Mouse (Mus musculus) olfactory bulb, adult 2 months (tissue): Measurements from ENCODE around the gene Plekhg6. TPM values are rescaled to one million over a fixed set of nuclear protein-coding genes. Genes with fewer than 3 reads are reported as not detected.

Experiments
- H3K27ac ChIP-seq: fragments of 200-500 bp; 2 replicates; pipeline ENCODE4 v1.5.1; 2012; ENCODE audit warnings: low read depth, low read length; ENCODE audit not compliant: insufficient read depth
- H3K4me1 ChIP-seq: fragments of 200-500 bp; 2 replicates; pipeline ENCODE4 v1.6.1; 2012; ENCODE audit warnings: low read length; ENCODE audit not compliant: control insufficient read depth, insufficient read depth
- H3K4me3 ChIP-seq: fragments of 200-500 bp; 2 replicates; pipeline ENCODE4 v1.5.1; 2012; ENCODE audit warnings: mild to moderate bottlenecking, low read depth, low read length, moderate library complexity; ENCODE audit not compliant: insufficient read depth
- CTCF ChIP-seq: fragments of 200-500 bp; IDR thresholded peaks from 2 replicates; pipeline ENCODE4 v1.5.1; 2012; ENCODE audit warnings: low read depth, mild to moderate bottlenecking, low read length, moderate library complexity; ENCODE audit not compliant: insufficient read depth
- POLR2A ChIP-seq: fragments of 200-500 bp; IDR thresholded peaks from 2 replicates; pipeline ENCODE4 v1.6.1; 2012; ENCODE audit warnings: mild to moderate bottlenecking, low read depth, low read length, moderate library complexity; ENCODE audit not compliant: insufficient read depth
- WGBS: fragments of 180-500 bp; shearing (Covaris S2); methylation state at CpG from one replicate; pipeline ENCODE4 v1.1.7; 2018; 5-methylcytosine and 5-hydroxymethylcytosine counted together
- polyA plus RNA-seq: library from polyadenylated mRNA; stranded (reverse); fragments of >200 nt; gene quantifications from 2 replicates; pipeline ENCODE4 v1.2.4, GENCODE M21; 2012; ENCODE audit warnings: low replicate concordance; ENCODE audit not compliant: missing spikeins, insufficient read depth, insufficient read length

Gene Plekhg6
- polyA plus RNA-seq, result not detected in 2 replicates

DNA sequence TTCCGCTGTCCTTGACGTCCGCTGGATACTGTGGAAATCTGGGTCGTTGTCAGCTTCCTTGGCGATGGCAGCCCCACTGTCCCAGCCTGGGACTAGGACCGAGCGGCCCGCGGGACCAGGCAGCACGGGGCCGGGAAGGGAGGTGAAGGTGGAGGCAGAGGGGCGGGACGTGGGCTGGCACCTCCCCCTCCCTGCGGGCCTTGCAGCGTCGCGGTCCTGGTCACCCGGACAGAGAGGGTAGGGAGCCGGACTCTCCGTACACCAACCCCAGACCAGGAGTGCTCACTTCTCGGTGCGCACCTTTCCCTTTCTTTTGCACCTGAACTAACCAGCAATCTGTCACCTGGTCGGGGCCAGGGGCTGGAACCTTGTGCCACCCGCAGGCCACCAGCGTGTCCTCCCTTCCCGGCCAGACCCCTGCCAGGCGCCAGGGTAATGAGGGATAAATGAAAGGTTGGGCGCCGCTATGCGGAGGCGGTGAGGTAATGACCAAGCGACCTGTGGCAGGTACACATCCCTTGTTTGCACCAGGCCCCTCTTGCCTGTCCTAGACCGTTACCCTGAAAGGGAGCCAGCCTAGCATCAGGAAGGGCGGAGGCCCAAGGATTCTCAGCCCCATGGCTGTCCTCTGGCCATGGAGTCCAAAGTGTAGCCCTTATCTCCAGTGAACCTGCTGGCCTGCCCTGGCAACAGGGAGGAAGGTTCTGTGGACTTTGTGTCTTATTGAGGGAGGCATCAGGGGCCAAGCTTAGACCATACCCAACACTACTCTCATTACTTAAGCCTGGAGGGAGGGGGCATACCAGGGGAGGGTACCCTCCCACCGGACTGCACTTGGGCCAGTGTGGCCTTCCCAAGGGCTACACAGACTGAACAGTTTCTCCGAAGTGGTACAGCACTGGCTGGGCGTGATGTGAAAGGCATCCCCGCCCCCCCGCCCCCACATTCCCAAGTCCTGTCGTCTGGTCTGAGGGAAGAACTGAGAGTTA, at the start of gene Plekhg6:
TSS of gene Plekhg6 (minus strand) at position 422 of the 989 bp plus-strand sequence.
- peaks cover 19% of the 10 kb centered on the region for H3K4me1 ChIP-seq
- H3K4me3 ChIP-seq, result no peak within 1 kb of the TSS
- no peak within 1 kb of the TSS for H3K27ac ChIP-seq
- 13% methylated on average over 40 of the region's 40 CpGs for WGBS
- TF ChIP-seq POLR2A, result no peak
- TF ChIP-seq CTCF, result no peak

DNA sequence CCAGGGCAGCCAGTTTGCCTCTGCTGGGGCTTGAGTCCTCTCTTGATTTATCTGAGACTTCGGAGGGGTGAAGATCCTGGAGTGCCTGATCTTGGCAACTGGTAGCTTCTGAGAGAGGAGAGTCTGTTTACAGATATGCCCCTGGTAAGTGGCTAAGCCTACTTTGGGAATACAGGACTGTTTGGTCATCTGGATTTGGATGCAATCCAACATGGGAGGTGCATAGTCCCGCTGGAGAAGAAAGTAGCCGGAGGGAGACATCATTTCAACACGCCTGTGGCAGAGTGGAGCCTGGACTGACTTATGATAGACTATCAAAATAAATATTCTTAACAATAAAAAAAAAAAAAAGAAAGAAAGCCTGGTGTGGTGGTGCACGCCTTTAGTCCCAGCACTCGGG, 49.1 kb upstream of the Plekhg6 start:
- Histone ChIP-seq H3K27ac (no peak overlapping the region), H3K4me1 (peaks cover 12% of the 10 kb centered on the region), H3K4me3 (no peak overlapping the region)
- 82% methylated on average over 6 of the region's 6 CpGs for WGBS
- TF ChIP-seq POLR2A, result no peak
- no peak for TF ChIP-seq CTCF

DNA sequence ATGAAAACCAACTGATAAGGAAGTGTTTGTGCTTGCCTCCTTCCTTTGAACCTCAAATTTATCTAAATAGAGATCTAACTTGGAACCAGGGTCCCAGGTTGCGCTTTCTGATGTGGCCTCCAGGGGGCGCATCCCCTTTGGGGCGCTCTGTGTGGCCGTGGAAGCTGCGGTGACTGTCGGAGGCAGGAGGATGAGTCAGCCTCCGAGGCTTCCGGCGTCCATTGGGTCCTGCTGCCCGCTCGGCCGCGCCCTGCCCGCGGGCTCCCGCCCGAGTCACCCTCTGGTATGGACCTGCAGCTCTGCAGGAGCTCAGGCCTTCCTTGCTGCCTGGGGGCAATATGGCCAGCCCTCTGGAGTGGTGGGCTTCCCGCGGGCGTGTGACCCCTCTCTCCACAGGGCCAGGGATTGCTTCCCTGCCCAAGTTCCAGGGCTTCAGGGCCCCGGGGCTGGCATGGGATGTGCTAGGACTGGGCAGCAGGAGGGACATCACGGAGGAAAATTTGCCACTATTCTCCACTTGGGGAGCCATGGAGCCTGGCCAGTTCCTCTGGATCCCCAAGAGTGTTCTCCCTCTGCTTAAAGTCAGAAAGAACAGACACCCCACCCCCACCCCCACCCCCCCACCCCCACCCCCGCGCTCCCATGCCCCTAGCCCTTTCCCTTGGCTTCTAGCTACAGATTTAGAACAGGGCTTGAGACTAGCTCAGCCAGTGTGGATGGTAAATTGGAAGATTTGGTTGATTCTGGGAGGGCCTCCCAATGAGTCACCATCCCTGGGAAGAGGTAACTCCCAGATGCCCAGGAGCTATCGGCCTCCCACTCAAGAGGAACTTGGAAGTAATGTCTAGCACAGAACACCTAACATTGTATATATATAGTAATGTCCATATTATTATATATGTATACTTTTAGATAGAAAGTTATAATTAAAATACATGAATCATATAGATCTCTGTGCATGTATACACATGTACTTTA, 46.1 kb upstream of the Plekhg6 start:
- H3K27ac ChIP-seq, result no peak overlapping the region
- WGBS, result 3% methylated on average over 25 of the region's 25 CpGs
- peak; percentile 78 for TF ChIP-seq CTCF
- TF ChIP-seq POLR2A, result no peak
- H3K4me1 ChIP-seq, result peaks cover 13% of the 10 kb centered on the region
- peak overlapping the region; percentile 28 for H3K4me3 ChIP-seq

DNA sequence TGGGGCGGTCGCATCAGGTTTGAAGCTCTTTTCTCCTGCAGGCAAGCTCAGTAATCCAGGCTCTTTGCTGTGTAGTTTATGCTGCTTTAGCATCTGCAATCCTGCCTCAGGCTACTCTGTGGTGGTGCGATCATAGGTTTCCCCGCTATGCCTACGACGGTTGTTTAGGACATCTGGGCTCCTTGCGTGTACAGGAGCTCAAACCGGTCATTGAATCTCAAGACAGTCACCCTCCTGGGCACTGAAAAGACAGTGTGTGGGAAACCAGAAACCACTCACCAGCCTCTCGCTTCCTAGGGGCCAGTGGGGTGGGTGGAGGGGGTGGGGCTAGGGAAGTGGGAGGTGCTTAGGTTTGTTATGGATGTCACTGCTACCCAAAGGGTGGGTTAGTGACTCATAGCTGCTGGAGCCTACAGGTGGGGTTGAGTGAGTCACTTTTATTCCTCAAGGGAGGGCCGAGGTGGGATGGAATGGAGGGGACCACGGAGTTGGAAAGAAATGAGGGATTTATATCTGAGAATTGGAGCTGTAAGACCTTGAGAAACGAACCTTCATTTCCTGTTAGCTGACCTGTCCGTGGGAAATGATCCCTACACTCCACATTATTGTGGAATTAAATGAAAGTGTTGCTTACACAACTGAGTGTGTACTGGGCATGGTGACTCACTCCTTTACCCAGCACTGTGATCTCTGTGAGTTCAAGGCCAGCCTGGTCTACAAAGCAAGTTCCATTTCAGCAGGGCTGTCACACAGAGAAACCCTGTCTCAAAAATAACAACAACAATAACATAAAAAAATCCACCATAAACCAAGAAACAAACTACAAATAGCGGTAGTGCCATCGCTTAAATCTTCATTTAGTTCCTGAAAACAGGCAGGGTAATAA, 44.9 kb upstream of the Plekhg6 start:
- peaks cover 8% of the 10 kb centered on the region for H3K4me1 ChIP-seq
- 69% methylated on average over 15 of the region's 15 CpGs for WGBS
- no peak overlapping the region for H3K4me3 ChIP-seq
- TF ChIP-seq CTCF (no peak), POLR2A (no peak)
- H3K27ac ChIP-seq, result no peak overlapping the region

DNA sequence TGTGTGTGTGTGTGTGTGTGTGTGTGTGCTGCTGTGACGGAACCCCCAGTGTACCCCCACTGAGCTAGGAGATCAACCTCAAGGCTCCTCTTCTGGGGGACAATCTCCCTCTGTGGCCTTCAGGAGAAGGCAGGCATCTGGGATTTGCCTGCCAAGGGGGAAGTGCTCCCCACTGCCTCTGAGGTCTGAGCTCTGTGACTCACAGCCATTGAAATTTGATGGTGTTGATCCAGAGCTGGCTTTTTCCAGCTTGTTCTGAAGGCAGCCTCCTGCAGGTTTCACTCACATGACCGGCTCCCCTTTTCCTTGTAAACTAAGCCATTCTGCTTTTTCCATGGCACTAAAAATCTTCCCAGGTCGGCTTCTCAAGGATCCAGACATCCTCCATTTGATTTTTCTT, 43.6 kb upstream of the Plekhg6 start:
- H3K4me1 ChIP-seq, result peaks cover 7% of the 10 kb centered on the region
- 76% methylated on average over 3 of the region's 3 CpGs for WGBS
- no peak overlapping the region for H3K4me3 ChIP-seq
- TF ChIP-seq CTCF, result no peak
- no peak overlapping the region for H3K27ac ChIP-seq

DNA sequence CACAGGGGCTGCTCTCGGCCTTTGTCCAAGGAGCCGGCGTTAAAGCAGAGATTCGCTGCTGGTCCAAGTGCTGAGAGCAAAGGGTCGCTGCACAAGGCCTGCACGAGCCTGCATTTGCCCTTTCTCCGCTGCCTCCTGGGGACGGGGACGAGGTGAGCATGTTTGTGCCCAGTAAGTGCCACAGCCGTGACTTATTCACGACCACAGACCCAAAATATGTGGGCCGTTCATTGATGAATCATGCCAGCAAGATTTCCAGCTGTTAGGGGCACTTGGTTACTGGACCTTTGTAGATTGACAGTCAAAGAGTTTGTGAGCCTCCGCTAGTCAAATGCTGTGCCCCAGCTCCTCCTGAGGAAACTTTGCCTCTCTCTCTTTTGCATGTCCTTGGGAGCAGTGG, 42.9 kb upstream of the Plekhg6 start:
- Histone ChIP-seq H3K4me1 (peaks cover 7% of the 10 kb centered on the region), H3K4me3 (no peak overlapping the region), H3K27ac (no peak overlapping the region)
- WGBS, result 70% methylated on average over 13 of the region's 13 CpGs
- TF ChIP-seq CTCF (no peak), POLR2A (no peak)

DNA sequence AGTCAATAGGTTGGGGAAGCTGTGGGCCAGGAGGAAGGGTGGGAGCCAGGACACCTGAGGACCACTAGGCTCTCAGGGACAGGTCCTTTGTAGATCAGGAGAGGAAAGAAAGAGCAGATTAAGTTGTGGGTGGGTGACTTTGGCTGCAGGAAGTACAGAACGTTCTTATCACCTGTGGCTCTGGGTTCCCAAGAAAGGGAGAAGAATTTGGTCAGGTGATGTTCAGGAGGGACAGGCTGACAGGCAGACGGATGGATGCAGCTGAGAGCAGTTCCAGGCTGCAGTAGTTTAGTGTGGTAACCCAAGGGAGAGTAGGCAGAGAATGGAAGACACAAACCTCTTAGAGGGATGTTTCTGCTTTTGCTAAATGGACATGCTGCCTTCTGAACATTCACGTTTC, 42.5 kb upstream of the Plekhg6 start:
- WGBS, result 77% methylated on average over 3 of the region's 3 CpGs
- H3K4me1 ChIP-seq, result peaks cover 7% of the 10 kb centered on the region
- H3K27ac ChIP-seq, result no peak overlapping the region
- TF ChIP-seq CTCF, result no peak
- TF ChIP-seq POLR2A, result no peak
- no peak overlapping the region for H3K4me3 ChIP-seq

DNA sequence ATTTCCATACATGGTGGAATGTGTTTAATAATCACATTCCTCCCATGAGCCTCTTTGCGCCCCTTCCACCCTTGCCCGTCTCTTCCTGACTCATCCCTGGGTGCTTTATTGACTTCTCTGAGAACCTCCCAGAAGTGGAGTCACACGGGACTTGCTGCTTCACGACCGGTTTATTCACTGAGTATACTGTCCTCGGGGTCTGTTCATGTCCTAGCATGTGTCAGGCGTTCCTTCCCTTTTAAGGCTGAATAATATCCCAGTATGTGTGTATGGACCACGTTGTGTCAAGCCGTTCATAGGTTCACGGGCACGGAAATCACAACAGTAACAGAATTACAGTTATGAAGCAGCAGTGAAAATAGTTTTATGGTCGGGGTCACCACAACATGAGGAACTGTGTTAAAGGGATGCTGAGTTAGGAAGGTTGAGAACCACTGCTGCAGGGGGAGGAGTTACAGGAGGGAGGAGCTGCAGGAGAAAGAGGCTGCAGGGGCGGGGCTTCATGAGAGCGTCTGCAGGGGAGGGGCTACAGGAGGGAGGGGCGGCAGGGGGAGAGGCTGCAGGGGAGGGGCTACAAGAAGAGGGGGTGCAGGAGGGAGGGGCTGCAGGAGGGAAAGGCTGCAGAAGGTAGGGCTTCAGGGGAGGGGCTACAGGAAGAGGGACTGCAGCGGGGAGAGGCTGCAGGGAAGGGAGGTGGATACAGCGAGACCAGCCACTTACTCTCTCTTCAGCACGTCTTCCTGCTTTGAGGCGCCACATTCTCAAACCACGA, 41.6 kb upstream of the Plekhg6 start:
- Histone ChIP-seq H3K4me3 (no peak overlapping the region), H3K27ac (no peak overlapping the region), H3K4me1 (peaks cover 7% of the 10 kb centered on the region)
- TF ChIP-seq CTCF (no peak), POLR2A (no peak)
- WGBS, result 18% methylated on average over 20 of the region's 20 CpGs
